Mouse (Mus musculus) G1E (cell line): ENCODE results near the gene Sec24c.

Source experiments
- CTCF ChIP-seq: IDR thresholded peaks from 2 replicates; pipeline ENCODE4 v1.5.1; 2012; ENCODE audit warnings: low read depth, low read length, inconsistent platforms, mixed read lengths
- GATA1 ChIP-seq: IDR thresholded peaks from 2 replicates; pipeline ENCODE4 v1.6.1; 2012; ENCODE audit warnings: borderline replicate concordance, low read length, inconsistent platforms, mixed read lengths
- GATA2 ChIP-seq: IDR thresholded peaks from 2 replicates; pipeline ENCODE4 v1.6.1; 2012; ENCODE audit warnings: low read depth, low read length, inconsistent platforms, borderline replicate concordance
- POLR2AphosphoS5 ChIP-seq: IDR thresholded peaks from 2 replicates; pipeline ENCODE4 v1.6.1; 2012; ENCODE audit warnings: low read depth, low read length, inconsistent platforms; ENCODE audit not compliant: insufficient replicate concordance
- TAL1 ChIP-seq: conservative IDR thresholded peaks from 2 replicates; pipeline ENCODE4 v1.6.1; 2012; ENCODE audit warnings: low read depth, low read length, inconsistent platforms, mixed read lengths

GRCm38 (mm10) chr14:20735892-20736390, 61.8 kb downstream of the Sec24c start:
- TF ChIP-seq CTCF, result no peak
- no peak for TF ChIP-seq GATA1
- no peak for TF ChIP-seq TAL1
- TF ChIP-seq POLR2AphosphoS5, result no peak
- no peak for TF ChIP-seq GATA2
